Mouse (Mus musculus) frontal cortex, postnatal 10 days (tissue): ENCODE measurements around the gene Gm11020.

Experiments
- DNase-seq, 2 experiments: peaks; one replicate each; pipeline ENCODE4 v3.0.0; 2022; ENCODE audit warnings: low spot score in 2 of 2, mixed read lengths in 1 of 2

The Gm11020 gene

GRCm38 (mm10) chr8:104341678-104342077 is 20.3 kb downstream of the Gm11020 start:
- no peak for DNase-seq

- DNase-seq: no peak
Observed at GRCm38 (mm10) chr8:104342426-104342825, 21.1 kb downstream of the Gm11020 start.

- peak; percentile 62 to 81 for DNase-seq
Observed at GRCm38 (mm10) chr8:104343957-104344356, 22.6 kb downstream of the Gm11020 start.

GRCm38 (mm10) chr8:104344622-104345021 is 23.3 kb downstream of the Gm11020 start:
- no peak for DNase-seq

GRCm38 (mm10) chr8:104346706-104347105 is 25.3 kb downstream of the Gm11020 start:
- DNase-seq: no peak

- DNase-seq: no peak
Observed at GRCm38 (mm10) chr8:104348971-104349370, 27.6 kb downstream of the Gm11020 start.

GRCm38 (mm10) chr8:104350047-104350446 is 28.7 kb downstream of the Gm11020 start:
- DNase-seq: no peak

- DNase-seq: no peak
Observed at GRCm38 (mm10) chr8:104353186-104353585, 31.8 kb downstream of the Gm11020 start.

- DNase-seq: no peak
Observed at GRCm38 (mm10) chr8:104354504-104354903, 33.1 kb downstream of the Gm11020 start.

- no peak for DNase-seq
Observed at GRCm38 (mm10) chr8:104358637-104359036, 37.3 kb downstream of the Gm11020 start.

GRCm38 (mm10) chr8:104359778-104360456 is 38.5 kb downstream of the Gm11020 start:
- DNase-seq: no peak

- no peak for DNase-seq
Observed at GRCm38 (mm10) chr8:104365695-104366094, 44.3 kb downstream of the Gm11020 start.

GRCm38 (mm10) chr8:104367398-104367797 is 46.0 kb downstream of the Gm11020 start:
- no peak for DNase-seq

- DNase-seq: no peak
Observed at GRCm38 (mm10) chr8:104369591-104369990, 48.2 kb downstream of the Gm11020 start.

- no peak for DNase-seq
Observed at GRCm38 (mm10) chr8:104370071-104370470, 48.7 kb downstream of the Gm11020 start.

- no peak for DNase-seq
Observed at GRCm38 (mm10) chr8:104371121-104371520, 49.8 kb downstream of the Gm11020 start.
